Mouse (Mus musculus) MEL (cell line): ENCODE data around the gene Rnf130. TPM values are rescaled to one million over a fixed set of nuclear protein-coding genes. Genes with fewer than 3 reads are reported as not detected.

Experiments
- DNase-seq: peaks from one replicate; pipeline ENCODE4 v3.0.0; 2011; ENCODE audit warnings: low read depth, low spot score
- H3K27ac ChIP-seq: 2 replicates; pipeline ENCODE4 v1.5.1; 2012; ENCODE audit warnings: low read depth, mild to moderate bottlenecking, control low read depth, low read length, moderate library complexity; ENCODE audit not compliant: control insufficient read depth
- H3K27me3 ChIP-seq, 2 experiments: fragments of 150-350 bp in 1 of 2; sonication (generic) in 1 of 2; 2 replicates each; pipeline ENCODE4 v1.6.1; 2012; ENCODE audit warnings: low read length in 2 of 2, mild to moderate bottlenecking in 2 of 2, improper control_type of control experiment in 1 of 2, moderate library complexity in 1 of 2; ENCODE audit not compliant: insufficient read depth in 2 of 2, control insufficient read depth in 1 of 2
- H3K36me3 ChIP-seq, 2 experiments: 2 replicates each; pipeline ENCODE4 v1.6.1; 2012 to 2014; ENCODE audit warnings: low read length in 2 of 2, improper control_type of control experiment in 1 of 2, inconsistent platforms in 1 of 2, mild to moderate bottlenecking in 1 of 2; ENCODE audit not compliant: insufficient read depth in 2 of 2, control insufficient read depth in 1 of 2
- H3K4me1 ChIP-seq, 2 experiments: fragments of 150-350 bp in 1 of 2; sonication (generic) in 1 of 2; 2 replicates each; pipeline ENCODE4 v1.6.1; 2012; ENCODE audit warnings: low read length in 2 of 2, improper control_type of control experiment in 1 of 2, mild to moderate bottlenecking in 1 of 2; ENCODE audit not compliant: insufficient read depth in 2 of 2, control insufficient read depth in 1 of 2
- H3K4me3 ChIP-seq, 2 experiments: fragments of 150-350 bp in 1 of 2; sonication (generic) in 1 of 2; 2 replicates each; pipeline ENCODE4 v1.5.1; 2012; ENCODE audit warnings: low read depth in 2 of 2, low read length in 2 of 2, mild to moderate bottlenecking in 2 of 2, moderate library complexity in 2 of 2, control low read depth in 1 of 2, improper control_type of control experiment in 1 of 2; ENCODE audit not compliant: control insufficient read depth in 1 of 2, insufficient read depth in 1 of 2
- H3K79me2 ChIP-seq: 2 replicates; pipeline ENCODE4 v1.6.1; 2012; ENCODE audit warnings: mild to moderate bottlenecking, low read length, moderate library complexity; ENCODE audit not compliant: control insufficient read depth, poor library complexity, insufficient read depth
- H3K9ac ChIP-seq: 2 replicates; pipeline ENCODE4 v1.6.1; 2012; ENCODE audit warnings: low read depth, mild to moderate bottlenecking, control low read depth, low read length, moderate library complexity; ENCODE audit not compliant: control insufficient read depth, poor library complexity, severe bottlenecking
- H3K9me3 ChIP-seq: fragments of 150-350 bp; sonication (generic); replicated peaks from 2 replicates; pipeline ENCODE4 v1.6.1; 2012; ENCODE audit warnings: mild to moderate bottlenecking, low read length, improper control_type of control experiment, moderate library complexity; ENCODE audit not compliant: insufficient read depth
- BHLHE40 ChIP-seq: IDR thresholded peaks from 2 replicates; pipeline ENCODE4 v1.6.1; 2012; ENCODE audit warnings: low read depth, mild to moderate bottlenecking, inconsistent platforms, low read length, improper control_type of control experiment, borderline replicate concordance
- ELF1 ChIP-seq: IDR thresholded peaks from 2 replicates; pipeline ENCODE4 v1.6.1; 2014; ENCODE audit warnings: low read depth, mild to moderate bottlenecking, inconsistent platforms, low read length, improper control_type of control experiment, moderate library complexity
- EP300 ChIP-seq, 2 experiments: IDR thresholded peaks; 2 replicates each; pipeline ENCODE4 v1.6.1; 2011; ENCODE audit warnings: improper control_type of control experiment in 2 of 2, low read length in 2 of 2, low read depth in 1 of 2, mild to moderate bottlenecking in 1 of 2
- ETS1 ChIP-seq: IDR thresholded peaks from 2 replicates; pipeline ENCODE4 v1.6.1; 2012; ENCODE audit warnings: low read depth, mild to moderate bottlenecking, inconsistent platforms, low read length, improper control_type of control experiment, moderate library complexity
- HCFC1 ChIP-seq: IDR thresholded peaks from 2 replicates; pipeline ENCODE4 v1.6.1; 2012; ENCODE audit warnings: low read depth, mild to moderate bottlenecking, inconsistent platforms, low read length, improper control_type of control experiment, moderate library complexity
- MAZ ChIP-seq: IDR thresholded peaks from 2 replicates; pipeline ENCODE4 v1.6.1; 2012; ENCODE audit warnings: low read depth, mild to moderate bottlenecking, inconsistent platforms, low read length, improper control_type of control experiment
- MXI1 ChIP-seq: IDR thresholded peaks from 2 replicates; pipeline ENCODE4 v1.6.1; 2011; ENCODE audit warnings: mild to moderate bottlenecking, low read depth, low read length, improper control_type of control experiment
- MYC ChIP-seq: IDR thresholded peaks from 2 replicates; pipeline ENCODE4 v1.6.1; 2011; ENCODE audit warnings: low read depth, mild to moderate bottlenecking, low read length, improper control_type of control experiment, moderate library complexity
- POLR2A ChIP-seq, 2 experiments: IDR thresholded peaks; 2 replicates each; pipeline ENCODE4 v1.6.1; 2011 to 2012; ENCODE audit warnings: low read length in 2 of 2, mild to moderate bottlenecking in 2 of 2, control low read depth in 1 of 2, improper control_type of control experiment in 1 of 2, low read depth in 1 of 2, moderate library complexity in 1 of 2; ENCODE audit not compliant: control insufficient read depth in 1 of 2, insufficient read depth in 1 of 2, poor library complexity in 1 of 2
- POLR2AphosphoS2 ChIP-seq: IDR thresholded peaks from 2 replicates; pipeline ENCODE4 v1.6.1; 2011; ENCODE audit warnings: low read length, improper control_type of control experiment
- POLR2AphosphoS5 ChIP-seq: IDR thresholded peaks from 2 replicates; pipeline ENCODE4 v1.6.1; 2012; ENCODE audit warnings: low read depth, borderline replicate concordance, mild to moderate bottlenecking, inconsistent platforms, low read length, moderate library complexity, mixed read lengths
- RAD21 ChIP-seq: IDR thresholded peaks from 2 replicates; pipeline ENCODE4 v1.6.1; 2011; ENCODE audit warnings: mild to moderate bottlenecking, low read depth, low read length, improper control_type of control experiment
- RCOR1 ChIP-seq: IDR thresholded peaks from 2 replicates; pipeline ENCODE4 v1.6.1; 2012; ENCODE audit warnings: low read depth, mild to moderate bottlenecking, inconsistent platforms, low read length, improper control_type of control experiment
- SIN3A ChIP-seq: IDR thresholded peaks from 2 replicates; pipeline ENCODE4 v1.6.1; 2012; ENCODE audit warnings: low read length, improper control_type of control experiment, inconsistent platforms
- SMC3 ChIP-seq: IDR thresholded peaks from 2 replicates; pipeline ENCODE4 v1.6.1; 2011; ENCODE audit warnings: low read depth, low read length, improper control_type of control experiment
- USF1 ChIP-seq: IDR thresholded peaks from 2 replicates; pipeline ENCODE4 v1.6.1; 2014; ENCODE audit warnings: low read depth, mild to moderate bottlenecking, inconsistent platforms, low read length, improper control_type of control experiment, moderate library complexity
- ZC3H11A ChIP-seq: IDR thresholded peaks from 2 replicates; pipeline ENCODE4 v1.6.1; 2012; ENCODE audit warnings: low read depth, mild to moderate bottlenecking, inconsistent platforms, low read length, improper control_type of control experiment
- ZKSCAN1 ChIP-seq: IDR thresholded peaks from 2 replicates; pipeline ENCODE4 v1.6.1; 2012; ENCODE audit warnings: low read depth, mild to moderate bottlenecking, inconsistent platforms, low read length, improper control_type of control experiment, moderate library complexity
- ZMIZ1 ChIP-seq: IDR thresholded peaks from 2 replicates; pipeline ENCODE4 v1.6.1; 2012; ENCODE audit warnings: low read depth, mild to moderate bottlenecking, inconsistent platforms, low read length, improper control_type of control experiment, moderate library complexity
- ZNF384 ChIP-seq: IDR thresholded peaks from 2 replicates; pipeline ENCODE4 v1.6.1; 2012; ENCODE audit warnings: low read depth, mild to moderate bottlenecking, inconsistent platforms, low read length, improper control_type of control experiment
- polyA plus RNA-seq, 2 experiments: library from polyadenylated mRNA; stranded (reverse) in 1 of 2; unstranded in 1 of 2; fragments of >175 nt in 1 of 2; fragments of >200 nt in 1 of 2; gene quantifications; 2 replicates each; pipeline versions ENCODE4 v1.2.1 to v1.2.4; 2012; ENCODE audit warnings: low replicate concordance in 2 of 2, low read depth in 1 of 2; ENCODE audit not compliant: insufficient read length in 2 of 2, insufficient read depth in 1 of 2, missing spikeins in 1 of 2
- total RNA-seq: library from RNA; depleted of rRNA; stranded (reverse); fragments of 300-350 nt; gene quantifications from 2 replicates; pipeline ENCODE4 v1.2.3, GENCODE M21; 2012

The Rnf130 gene
- total and polyA plus RNA-seq, 3 experiments = 59.5 to 507 (median 78.2) TPM

DNA sequence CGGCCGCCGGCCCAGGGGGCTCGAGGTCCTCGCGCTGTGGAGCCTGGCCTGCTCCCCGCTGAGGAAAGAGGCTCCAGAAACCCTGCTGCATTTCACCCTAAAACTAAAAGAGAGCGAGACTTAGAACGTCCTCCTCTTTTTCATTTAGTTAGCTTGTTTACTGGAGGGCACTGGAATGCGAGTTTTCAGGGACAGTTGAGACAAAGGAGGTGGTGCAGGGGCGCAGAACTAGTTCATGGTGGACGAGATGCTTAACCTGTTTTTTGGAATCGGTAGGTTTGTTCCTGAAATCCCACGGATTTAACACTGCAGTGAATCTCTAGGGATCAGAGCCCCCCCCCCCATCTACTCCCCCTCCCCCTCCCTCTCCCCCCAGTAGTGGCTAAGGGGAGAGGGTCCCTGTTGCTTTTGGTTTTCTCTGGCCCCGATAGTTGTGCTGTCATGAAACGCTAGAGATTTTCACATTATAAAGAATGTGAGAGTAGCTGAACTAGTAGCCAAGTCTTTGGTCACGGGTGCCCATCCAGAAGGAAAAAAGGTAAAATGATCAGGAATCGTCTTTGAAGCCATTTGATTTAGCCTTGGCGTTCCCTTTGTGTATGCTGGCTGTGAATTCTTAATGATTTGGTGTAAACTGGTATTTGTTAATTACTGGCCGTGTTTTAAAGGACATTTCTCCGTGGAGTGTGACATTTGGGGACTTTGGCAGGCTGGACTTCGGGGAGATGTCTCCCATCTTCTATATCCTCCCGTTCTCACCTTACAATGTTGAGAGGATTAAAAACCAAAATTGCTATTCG lies 775 bp downstream of the Rnf130 start:
- peaks cover 37% of the 10 kb centered on the region for H3K79me2 ChIP-seq
- no peaks in the 10 kb centered on the region for H3K27me3 ChIP-seq
- DNase-seq = peak; percentile 58
- peak overlapping the region; percentile 94 for H3K9ac ChIP-seq
- no peaks in the 10 kb centered on the region for H3K9me3 ChIP-seq
- H3K4me1 ChIP-seq = peaks cover 18% of the 10 kb centered on the region in 2 experiments
- H3K27ac ChIP-seq = no peak overlapping the region
- H3K36me3 ChIP-seq = peaks cover 0 to 43% of the 10 kb centered on the region in 2 experiments; a peak in 3 of 4 replicates
- no peak for TF ChIP-seq MYC
- no peak for TF ChIP-seq POLR2A (IDR thresholded peaks at IDR 0.05; ENCODE audit: control insufficient read depth in 1 of 2, insufficient read depth in 1 of 2, low read depth in 1 of 2, low read length in 2 of 2, poor library complexity in 1 of 2)
- TF ChIP-seq ZC3H11A = 0 out of 2 replicates have a peak, but pooled peaks have one; percentile 11
- TF ChIP-seq POLR2AphosphoS5 = no peak
- 0 out of 2 replicates have a peak, but pooled peaks have one; percentile 29 for TF ChIP-seq MAZ
- TF ChIP-seq USF1 = no peak
- TF ChIP-seq EP300 (IDR thresholded peaks at IDR 0.05; ENCODE audit: low read depth in 1 of 2, low read length in 2 of 2) = no peak
- no peak for TF ChIP-seq SMC3
- 0 out of 2 replicates have a peak, but pooled peaks have one; percentile 4 for TF ChIP-seq ETS1
- TF ChIP-seq MXI1 = 0 out of 2 replicates have a peak, but pooled peaks have one; percentile 23
- no peak for TF ChIP-seq ZNF384
- TF ChIP-seq RAD21 = no peak
- TF ChIP-seq RCOR1 = no peak
- TF ChIP-seq ZKSCAN1 = no peak
- no peak; the same call in 1 of the 2 replicates for TF ChIP-seq BHLHE40
- no peak for TF ChIP-seq POLR2AphosphoS2
- TF ChIP-seq ZMIZ1 = no peak
- no peak for TF ChIP-seq ELF1
- TF ChIP-seq SIN3A = peak; percentile 7
- no peak for TF ChIP-seq HCFC1
- peak overlapping the region; percentile 87 to 99 for H3K4me3 ChIP-seq
